Mouse (Mus musculus): ENCODE measurements at regions not wholly inside any gene's neighbourhood (a gene's known extent, or its start where the extent isn't known, plus 50 kb on each side); places are given as distances from the start of the nearest gene placed in this dataset.

DNA sequence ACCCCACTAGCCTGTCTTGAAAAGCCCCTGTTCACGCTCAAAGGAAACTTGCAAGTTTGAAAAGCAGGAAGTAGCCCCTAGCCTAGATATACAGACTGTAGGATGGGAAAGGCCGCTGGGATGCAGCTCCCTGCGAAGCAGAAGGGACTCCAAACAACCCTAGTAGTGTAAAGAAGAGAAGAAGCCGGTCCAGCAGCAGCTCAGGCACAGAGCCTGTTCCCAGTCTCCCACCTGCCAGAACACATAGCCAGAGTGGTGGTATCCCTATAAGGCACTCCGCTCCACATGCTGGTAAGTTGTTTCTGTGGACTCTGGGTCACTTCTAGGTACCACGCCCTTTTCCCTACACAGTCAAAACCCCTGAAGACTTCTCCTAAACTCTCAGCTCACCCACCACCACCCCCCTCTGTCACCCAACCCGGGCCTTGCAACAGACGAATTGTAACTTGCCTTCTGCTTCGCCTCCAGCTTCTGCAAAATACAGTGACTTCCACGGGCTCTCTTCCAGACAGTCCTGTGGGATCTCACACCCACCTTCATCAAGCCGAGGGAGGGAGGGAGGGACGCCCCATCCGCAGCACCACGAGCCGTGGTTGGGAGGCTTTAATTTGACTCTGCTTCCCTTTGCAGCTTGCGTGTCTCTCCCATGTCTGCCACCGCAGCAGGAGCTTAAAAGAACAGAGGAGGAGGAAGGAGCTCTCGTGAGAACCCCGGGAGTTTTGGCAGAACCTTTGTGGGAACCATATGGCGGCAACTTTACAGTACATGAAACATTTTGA lies 285.2 kb downstream of the Rwdd3 start:
- TF ChIP-seq POLR2A (IDR thresholded peaks at IDR 0.05; ENCODE audit: insufficient read depth, low read depth, low read length) (no peak), CTCF (IDR thresholded peaks at IDR 0.05) (no peak), EP300 (IDR thresholded peaks at IDR 0.05; ENCODE audit: insufficient read depth, low read depth, low read length) (no peak)
- Histone ChIP-seq H3K36me3 (ENCODE audit: control insufficient read depth, insufficient read depth, low read length) (no peaks in the 10 kb centered on the region), H3K27me3 (ENCODE audit: control insufficient read depth, insufficient read depth, low read length) (no peaks in the 10 kb centered on the region), H3K27ac (no peak overlapping the region), H3K4me1 (ENCODE audit: control insufficient read depth, insufficient read depth, low read length) (no peaks in the 10 kb centered on the region), H3K79me2 (replicated peaks; ENCODE audit: control insufficient read depth, insufficient read depth, low read length) (no peaks in the 10 kb centered on the region), H3K4me3 (no peak overlapping the region), H3K9ac (ENCODE audit: low read depth, low read length) (no peak overlapping the region)
- WGBS, result 43% methylated on average over 20 of the region's 20 CpGs
- intact Hi-C loops (cut with DNase I), result no loop called here
- no peak for DNase-seq

GRCm38 (mm10) chr3:120885401-120885800 lies 286.1 kb downstream of the Rwdd3 start:
- no peaks in the 10 kb centered on the region for H3K79me2 ChIP-seq (replicated peaks; ENCODE audit: control insufficient read depth, insufficient read depth, low read length)
- H3K27ac ChIP-seq, result no peak overlapping the region
- H3K4me1 ChIP-seq (ENCODE audit: control insufficient read depth, insufficient read depth, low read length), result no peaks in the 10 kb centered on the region
- TF ChIP-seq EP300 (IDR thresholded peaks at IDR 0.05; ENCODE audit: insufficient read depth, low read depth, low read length) (no peak), CTCF (IDR thresholded peaks at IDR 0.05) (no peak), POLR2A (IDR thresholded peaks at IDR 0.05; ENCODE audit: insufficient read depth, low read depth, low read length) (no peak)
- H3K9ac ChIP-seq (ENCODE audit: low read depth, low read length), result no peak overlapping the region
- H3K27me3 ChIP-seq (ENCODE audit: control insufficient read depth, insufficient read depth, low read length), result no peaks in the 10 kb centered on the region
- intact Hi-C loops (cut with DNase I), result no loop called here
- no peak for DNase-seq
- no peaks in the 10 kb centered on the region for H3K36me3 ChIP-seq (ENCODE audit: control insufficient read depth, insufficient read depth, low read length)
- WGBS, result 64% methylated on average over 5 of the region's 5 CpGs
- no peak overlapping the region for H3K4me3 ChIP-seq

DNA sequence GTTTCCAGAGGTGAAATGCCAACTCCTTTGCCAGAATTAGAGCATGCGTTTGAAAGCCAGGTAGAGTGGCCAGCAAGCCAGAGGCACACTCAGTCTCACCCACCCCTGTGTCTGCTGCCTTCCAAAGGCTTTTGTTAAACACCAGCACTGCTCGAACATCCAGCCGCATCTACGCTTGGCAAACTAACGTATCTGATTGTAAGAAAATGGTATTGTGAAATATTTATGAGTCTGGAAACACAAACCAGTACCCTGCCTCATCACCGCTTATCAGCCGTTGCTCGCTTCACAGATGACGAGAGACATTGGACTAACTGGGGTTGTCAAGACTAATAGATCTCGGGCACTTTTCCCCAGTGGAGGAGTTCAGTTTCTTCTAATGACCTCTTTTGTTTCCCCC lies 287.3 kb downstream of the Rwdd3 start:
- Histone ChIP-seq H3K4me3 (no peak overlapping the region), H3K27me3 (ENCODE audit: control insufficient read depth, insufficient read depth, low read length) (no peaks in the 10 kb centered on the region), H3K4me1 (ENCODE audit: control insufficient read depth, insufficient read depth, low read length) (no peaks in the 10 kb centered on the region), H3K36me3 (ENCODE audit: control insufficient read depth, insufficient read depth, low read length) (no peaks in the 10 kb centered on the region), H3K27ac (no peak overlapping the region), H3K9ac (ENCODE audit: low read depth, low read length) (no peak overlapping the region), H3K79me2 (replicated peaks; ENCODE audit: control insufficient read depth, insufficient read depth, low read length) (no peaks in the 10 kb centered on the region)
- intact Hi-C loops (cut with DNase I), result no loop called here
- 79% methylated on average over 10 of the region's 10 CpGs for WGBS
- TF ChIP-seq EP300 (IDR thresholded peaks at IDR 0.05; ENCODE audit: insufficient read depth, low read depth, low read length), result no peak
- TF ChIP-seq POLR2A (IDR thresholded peaks at IDR 0.05; ENCODE audit: insufficient read depth, low read depth, low read length), result no peak
- TF ChIP-seq CTCF (IDR thresholded peaks at IDR 0.05), result no peak
- DNase-seq, result no peak

- 65% methylated on average over 5 of the region's 5 CpGs for WGBS
- Histone ChIP-seq H3K4me1 (ENCODE audit: control insufficient read depth, insufficient read depth, low read length) (no peaks in the 10 kb centered on the region), H3K27me3 (ENCODE audit: control insufficient read depth, insufficient read depth, low read length) (no peaks in the 10 kb centered on the region), H3K27ac (no peak overlapping the region), H3K36me3 (ENCODE audit: control insufficient read depth, insufficient read depth, low read length) (no peaks in the 10 kb centered on the region), H3K4me3 (no peak overlapping the region), H3K79me2 (replicated peaks; ENCODE audit: control insufficient read depth, insufficient read depth, low read length) (no peaks in the 10 kb centered on the region), H3K9ac (ENCODE audit: low read depth, low read length) (no peak overlapping the region)
- TF ChIP-seq POLR2A (IDR thresholded peaks at IDR 0.05; ENCODE audit: insufficient read depth, low read depth, low read length) (no peak), CTCF (IDR thresholded peaks at IDR 0.05) (no peak)
- intact Hi-C loops (cut with DNase I), result no loop called here
- no peak for DNase-seq
Measured at GRCm38 (mm10) chr3:120883650-120884049, 287.8 kb downstream of the Rwdd3 start.

GRCm38 (mm10) chr3:120879409-120879808 lies 292.1 kb downstream of the Rwdd3 start:
- Histone ChIP-seq H3K4me3 (no peak overlapping the region), H3K27ac (no peak overlapping the region), H3K27me3 (ENCODE audit: control insufficient read depth, insufficient read depth, low read length) (no peaks in the 10 kb centered on the region), H3K9ac (ENCODE audit: low read depth, low read length) (no peak overlapping the region), H3K79me2 (replicated peaks; ENCODE audit: control insufficient read depth, insufficient read depth, low read length) (no peaks in the 10 kb centered on the region), H3K4me1 (ENCODE audit: control insufficient read depth, insufficient read depth, low read length) (no peaks in the 10 kb centered on the region), H3K36me3 (ENCODE audit: control insufficient read depth, insufficient read depth, low read length) (no peaks in the 10 kb centered on the region)
- 72% methylated on average over 2 of the region's 2 CpGs for WGBS
- TF ChIP-seq CTCF (IDR thresholded peaks at IDR 0.05) (no peak), POLR2A (IDR thresholded peaks at IDR 0.05; ENCODE audit: insufficient read depth, low read depth, low read length) (no peak), EP300 (IDR thresholded peaks at IDR 0.05; ENCODE audit: insufficient read depth, low read depth, low read length) (no peak)
- intact Hi-C loops (cut with DNase I), result no loop called here
- no peak for DNase-seq

DNA sequence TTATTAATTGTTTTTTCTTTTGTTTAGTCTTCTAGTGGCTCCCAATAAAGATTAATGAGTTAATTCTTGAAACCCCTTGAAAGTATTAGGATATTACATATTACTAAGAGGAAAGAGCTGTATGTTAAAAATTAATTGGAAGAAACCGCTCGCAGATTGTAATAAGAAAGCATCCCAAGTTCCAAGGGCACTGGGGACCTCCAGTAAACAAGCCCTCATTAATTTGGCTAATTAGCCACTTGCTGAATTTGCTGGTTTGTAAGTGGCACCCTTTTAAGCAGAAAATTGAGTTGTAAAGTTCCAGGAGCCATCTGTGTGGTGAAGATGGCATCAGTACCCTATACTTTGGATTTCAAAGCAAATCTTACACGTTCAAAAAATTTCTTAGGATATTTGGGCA lies 295.8 kb downstream of the Rwdd3 start:
- Histone ChIP-seq H3K27ac (no peak overlapping the region), H3K4me1 (ENCODE audit: control insufficient read depth, insufficient read depth, low read length) (no peaks in the 10 kb centered on the region), H3K4me3 (no peak overlapping the region), H3K79me2 (replicated peaks; ENCODE audit: control insufficient read depth, insufficient read depth, low read length) (no peaks in the 10 kb centered on the region), H3K36me3 (ENCODE audit: control insufficient read depth, insufficient read depth, low read length) (no peaks in the 10 kb centered on the region), H3K27me3 (ENCODE audit: control insufficient read depth, insufficient read depth, low read length) (no peaks in the 10 kb centered on the region), H3K9ac (ENCODE audit: low read depth, low read length) (no peak overlapping the region)
- 85% methylated on average over 3 of the region's 3 CpGs for WGBS
- intact Hi-C loops (cut with DNase I), result no loop called here
- no peak for DNase-seq
- TF ChIP-seq EP300 (IDR thresholded peaks at IDR 0.05; ENCODE audit: insufficient read depth, low read depth, low read length) (no peak), CTCF (IDR thresholded peaks at IDR 0.05) (no peak), POLR2A (IDR thresholded peaks at IDR 0.05; ENCODE audit: insufficient read depth, low read depth, low read length) (no peak)
